Mouse (Mus musculus) left cerebral cortex, postnatal 4 days (tissue): ENCODE data around the gene Gm20388. TPM values are rescaled to one million over a fixed set of nuclear protein-coding genes. Genes with fewer than 3 reads are reported as not detected.

Experiments used
- DNase-seq: peaks from one replicate; pipeline ENCODE4 v3.0.0-alpha.2; 2022
- intact Hi-C: fragments of 180-260 bp; cut with DNase I; formaldehyde crosslinking; loops from one replicate; pipeline ENCODE4 v1.15.1; 2025
- total RNA-seq, 2 experiments: library from RNA; stranded (reverse); gene quantifications; 2 replicates each; pipeline ENCODE4 v1.2.3; 2021

The Gm20388 gene
- total RNA-seq, 2 experiments from 2014 or later = 6.5 to 12.8 TPM

- no peak for DNase-seq
Measured at GRCm38 (mm10) chr8:122062508-122063223, 2152.0 kb downstream of the Gm20388 start.

GRCm38 (mm10) chr8:122064353-122064752 is 2153.7 kb downstream of the Gm20388 start:
- intact Hi-C loops = no loop called here

More at GRCm38 (mm10) chr8:122062508-122063223, 2152.0 kb downstream of the Gm20388 start:
- intact Hi-C loops = no loop called here

GRCm38 (mm10) chr8:122067783-122068505 is 2157.3 kb downstream of the Gm20388 start:
- DNase-seq = no peak
- intact Hi-C loops = no loop called here

More at GRCm38 (mm10) chr8:122064353-122064752, 2153.7 kb downstream of the Gm20388 start:
- no peak for DNase-seq

GRCm38 (mm10) chr8:122068609-122069008 is 2158.0 kb downstream of the Gm20388 start:
- DNase-seq = no peak
- intact Hi-C loops = no loop called here

- no peak for DNase-seq
- intact Hi-C loops = no loop called here
Measured at GRCm38 (mm10) chr8:122069281-122069680, 2158.6 kb downstream of the Gm20388 start.

GRCm38 (mm10) chr8:122071193-122071592 is 2160.6 kb downstream of the Gm20388 start:
- DNase-seq = no peak
- intact Hi-C loops = no loop called here

- intact Hi-C loops = no loop called here
- DNase-seq = no peak
Measured at GRCm38 (mm10) chr8:122073964-122074363, 2163.3 kb downstream of the Gm20388 start.

GRCm38 (mm10) chr8:122074442-122074841 is 2163.8 kb downstream of the Gm20388 start:
- intact Hi-C loops = no loop called here
- DNase-seq = no peak

GRCm38 (mm10) chr8:122074977-122075376 is 2164.3 kb downstream of the Gm20388 start:
- no peak for DNase-seq
- intact Hi-C loops = no loop called here

GRCm38 (mm10) chr8:122076183-122076842 is 2165.7 kb downstream of the Gm20388 start:
- no peak for DNase-seq
- intact Hi-C loops = no loop called here

- intact Hi-C loops = no loop called here
Measured at GRCm38 (mm10) chr8:122078321-122078720, 2167.7 kb downstream of the Gm20388 start.

GRCm38 (mm10) chr8:122079093-122079492 is 2168.5 kb downstream of the Gm20388 start:
- intact Hi-C loops = no loop called here
- no peak for DNase-seq

More at GRCm38 (mm10) chr8:122078321-122078720, 2167.7 kb downstream of the Gm20388 start:
- DNase-seq = no peak

GRCm38 (mm10) chr8:122080347-122080746 is 2169.7 kb downstream of the Gm20388 start:
- intact Hi-C loops = no loop called here
- no peak for DNase-seq

GRCm38 (mm10) chr8:122083401-122083800 is 2172.8 kb downstream of the Gm20388 start:
- DNase-seq = no peak
- intact Hi-C loops = no loop called here

GRCm38 (mm10) chr8:122084145-122084544 is 2173.5 kb downstream of the Gm20388 start:
- DNase-seq = no peak
- intact Hi-C loops = no loop called here

- DNase-seq = no peak
- intact Hi-C loops = no loop called here
Measured at GRCm38 (mm10) chr8:122084726-122085410, 2174.2 kb downstream of the Gm20388 start.

- peak; percentile 22 for DNase-seq
- intact Hi-C loops = no loop called here
Measured at GRCm38 (mm10) chr8:122086064-122086463, 2175.4 kb downstream of the Gm20388 start.

GRCm38 (mm10) chr8:122088631-122089030 is 2178.0 kb downstream of the Gm20388 start:
- DNase-seq = no peak
- intact Hi-C loops = no loop called here

- intact Hi-C loops = no loop called here
- no peak for DNase-seq
Measured at GRCm38 (mm10) chr8:122089186-122089700, 2178.6 kb downstream of the Gm20388 start.

GRCm38 (mm10) chr8:122092476-122092875 is 2181.8 kb downstream of the Gm20388 start:
- intact Hi-C loops = no loop called here

GRCm38 (mm10) chr8:122098766-122099165 is 2188.1 kb downstream of the Gm20388 start:
- intact Hi-C loops = no loop called here
- no peak for DNase-seq

More at GRCm38 (mm10) chr8:122092476-122092875, 2181.8 kb downstream of the Gm20388 start:
- no peak for DNase-seq
